Mouse (Mus musculus): ENCODE results near the gene Mob3b. TPM values are rescaled to one million over a fixed set of nuclear protein-coding genes. Genes with fewer than 3 reads are reported as not detected.

The Mob3b gene
- polyA plus RNA-seq, 1 experiment: 0.12 TPM

DNA sequence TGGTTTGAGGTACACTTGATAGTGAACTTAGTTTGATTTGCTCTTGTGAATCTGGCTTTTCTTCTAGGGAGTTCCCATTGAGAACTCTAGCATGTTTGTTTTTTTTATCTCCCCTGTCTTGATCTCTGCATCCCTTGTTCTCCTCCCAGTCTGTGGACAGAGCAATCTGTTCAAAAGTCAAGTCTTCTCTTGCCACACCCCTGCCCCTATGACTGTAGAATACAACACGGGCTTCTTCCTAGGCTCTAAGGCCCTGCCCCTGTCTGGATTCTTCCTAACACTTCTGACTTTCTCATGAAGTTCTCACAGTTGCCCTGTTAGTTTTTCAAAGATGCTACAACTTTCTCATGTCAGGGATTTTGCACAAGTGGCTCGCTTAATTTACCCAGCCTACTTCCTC, 102.9 kb downstream of the Mob3b start:
- Histone ChIP-seq H3ac (ENCODE audit: control insufficient read depth, insufficient read length) (no peak overlapping the region), H3K27me3 (ENCODE audit: control insufficient read depth, insufficient read depth, insufficient read length) (no peaks in the 10 kb centered on the region), H3K4me2 (ENCODE audit: low read depth) (no peak overlapping the region), H3K36me3 (ENCODE audit: control insufficient read depth, insufficient read depth) (no peaks in the 10 kb centered on the region), H3K79me2 (ENCODE audit: control insufficient read depth, insufficient read depth) (no peaks in the 10 kb centered on the region), H3K4me3 (no peak overlapping the region)
- TF ChIP-seq TCF12 (IDR thresholded peaks at IDR 0.05; ENCODE audit: insufficient read depth, poor library complexity, severe bottlenecking) (no peak), TCF3 (IDR thresholded peaks at IDR 0.05; ENCODE audit: insufficient read length, low read depth) (no peak), CEBPB (IDR thresholded peaks at IDR 0.05; ENCODE audit: insufficient read depth, poor library complexity, severe bottlenecking) (no peak), REST (IDR thresholded peaks at IDR 0.05; ENCODE audit: insufficient read depth, insufficient read length) (no peak), POLR2A (IDR thresholded peaks at IDR 0.05; ENCODE audit: insufficient read length, low read depth) (no peak), MYOD1 (IDR thresholded peaks at IDR 0.05; ENCODE audit: control insufficient read depth in 1 of 3, insufficient read length in 2 of 3, low read depth in 2 of 3) (no peak), MYOG (IDR thresholded peaks at IDR 0.05; ENCODE audit: control insufficient read depth in 1 of 3, insufficient read depth in 1 of 3, insufficient read length in 2 of 3, low read depth in 2 of 3) (no peak), POLR2AphosphoS2 (IDR thresholded peaks at IDR 0.05; ENCODE audit: insufficient read length, low read depth) (no peak)

DNA sequence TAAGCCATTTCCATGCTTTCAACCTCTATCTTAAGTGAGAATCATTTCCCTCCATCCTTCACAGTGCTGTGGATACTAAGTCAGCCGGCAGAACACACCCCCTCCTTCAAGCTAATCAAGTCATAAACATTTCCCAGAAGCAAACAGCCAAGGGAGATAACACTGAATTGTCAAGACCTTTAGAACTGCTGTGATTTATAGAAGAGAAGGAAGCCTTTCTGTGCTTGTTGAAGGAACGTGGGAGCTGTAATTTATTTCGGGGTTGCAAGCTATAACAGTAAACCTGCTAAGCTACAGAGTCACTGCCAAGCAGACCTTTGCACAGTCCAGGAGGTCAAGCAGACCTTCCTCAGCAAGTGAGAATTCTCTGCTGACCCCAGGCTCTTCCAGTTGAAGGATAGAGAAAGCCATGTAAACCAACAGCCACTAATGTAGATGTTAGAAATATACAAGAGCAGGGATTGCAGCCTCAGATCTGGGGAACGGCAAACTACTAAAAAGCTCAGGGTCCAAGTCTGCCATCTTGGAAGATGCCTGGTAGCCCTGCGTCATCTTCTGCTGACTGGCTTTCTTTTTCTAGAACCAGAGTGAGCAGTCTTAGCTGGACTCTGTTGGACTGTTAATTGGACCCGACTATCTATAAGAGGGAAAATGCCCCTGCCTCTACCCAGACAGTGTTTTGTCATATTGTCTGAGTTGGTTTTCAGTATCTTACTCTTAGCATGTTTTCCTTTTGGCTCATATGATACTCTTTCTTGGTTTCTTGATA, 104.9 kb downstream of the Mob3b start:
- no peak overlapping the region for H3ac ChIP-seq (ENCODE audit: control insufficient read depth, insufficient read length)
- TF ChIP-seq POLR2A (IDR thresholded peaks at IDR 0.05; ENCODE audit: insufficient read length, low read depth) (no peak), POLR2AphosphoS2 (IDR thresholded peaks at IDR 0.05; ENCODE audit: insufficient read length, low read depth) (no peak), USF1 (IDR thresholded peaks at IDR 0.05; ENCODE audit: low read depth) (no peak), TCF3 (IDR thresholded peaks at IDR 0.05; ENCODE audit: insufficient read length, low read depth) (no peak), REST (IDR thresholded peaks at IDR 0.05; ENCODE audit: insufficient read depth, insufficient read length) (no peak), MYOD1 (IDR thresholded peaks at IDR 0.05; ENCODE audit: control insufficient read depth in 1 of 3, insufficient read length in 2 of 3, low read depth in 2 of 3) (no peak), MYOG (IDR thresholded peaks at IDR 0.05; ENCODE audit: control insufficient read depth in 1 of 3, insufficient read depth in 1 of 3, insufficient read length in 2 of 3, low read depth in 2 of 3) (no peak)
- H3K27me3 ChIP-seq (ENCODE audit: control insufficient read depth, insufficient read depth, insufficient read length): no peaks in the 10 kb centered on the region
- no peak overlapping the region for H3K4me3 ChIP-seq
- H3K4me2 ChIP-seq (ENCODE audit: low read depth): no peak overlapping the region
- no peaks in the 10 kb centered on the region for H3K79me2 ChIP-seq (ENCODE audit: control insufficient read depth, insufficient read depth)
- H3K36me3 ChIP-seq (ENCODE audit: control insufficient read depth, insufficient read depth): no peaks in the 10 kb centered on the region

DNA sequence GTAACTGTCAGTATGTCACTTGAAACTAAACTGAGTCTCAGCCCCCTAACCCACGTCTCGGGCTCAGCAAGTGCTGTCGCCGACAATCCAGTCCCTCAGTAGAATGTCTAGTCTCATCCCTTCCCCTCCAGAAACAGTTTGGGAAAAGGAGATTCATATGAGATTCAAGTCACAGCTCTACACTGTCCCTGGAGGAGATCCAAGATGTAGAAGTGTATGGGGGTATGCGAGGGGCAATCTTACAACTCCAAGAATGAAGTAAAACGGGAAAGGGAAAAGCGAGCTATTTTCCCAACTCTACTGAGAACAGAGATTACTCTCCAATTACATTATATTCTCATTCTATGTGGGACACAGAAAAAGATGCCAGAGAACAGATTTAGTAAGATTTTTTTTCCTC, 106.1 kb downstream of the Mob3b start:
- TF ChIP-seq CEBPB (IDR thresholded peaks at IDR 0.05; ENCODE audit: insufficient read depth, poor library complexity, severe bottlenecking) (no peak), POLR2A (IDR thresholded peaks at IDR 0.05; ENCODE audit: insufficient read length, low read depth) (no peak), MYOG (IDR thresholded peaks at IDR 0.05; ENCODE audit: control insufficient read depth in 1 of 3, insufficient read depth in 1 of 3, insufficient read length in 2 of 3, low read depth in 2 of 3) (no peak), TCF3 (IDR thresholded peaks at IDR 0.05; ENCODE audit: insufficient read length, low read depth) (no peak), REST (IDR thresholded peaks at IDR 0.05; ENCODE audit: insufficient read depth, insufficient read length) (no peak), MYOD1 (IDR thresholded peaks at IDR 0.05; ENCODE audit: control insufficient read depth in 1 of 3, insufficient read length in 2 of 3, low read depth in 2 of 3) (no peak), E2F4 (IDR thresholded peaks at IDR 0.05; ENCODE audit: insufficient read depth) (no peak), USF1 (IDR thresholded peaks at IDR 0.05; ENCODE audit: low read depth) (no peak), MAX (IDR thresholded peaks at IDR 0.05; ENCODE audit: low read depth) (no peak), POLR2AphosphoS2 (IDR thresholded peaks at IDR 0.05; ENCODE audit: insufficient read length, low read depth) (no peak), TCF12 (IDR thresholded peaks at IDR 0.05; ENCODE audit: insufficient read depth, poor library complexity, severe bottlenecking) (no peak), SRF (IDR thresholded peaks at IDR 0.05; ENCODE audit: control insufficient read depth, insufficient read length, low read depth) (no peak)

GRCm38 (mm10) chr4:35049742-35050058, 107.6 kb downstream of the Mob3b start:
- Histone ChIP-seq H3ac (ENCODE audit: control insufficient read depth, insufficient read length) (no peak overlapping the region), H3K36me3 (ENCODE audit: control insufficient read depth, insufficient read depth) (no peaks in the 10 kb centered on the region)
- TF ChIP-seq MAX (IDR thresholded peaks at IDR 0.05; ENCODE audit: low read depth) (no peak), USF1 (IDR thresholded peaks at IDR 0.05; ENCODE audit: low read depth) (no peak), SRF (IDR thresholded peaks at IDR 0.05; ENCODE audit: control insufficient read depth, insufficient read length, low read depth) (no peak), TCF12 (IDR thresholded peaks at IDR 0.05; ENCODE audit: insufficient read depth, poor library complexity, severe bottlenecking) (no peak), E2F4 (IDR thresholded peaks at IDR 0.05; ENCODE audit: insufficient read depth) (no peak), MYOD1 (IDR thresholded peaks at IDR 0.05; ENCODE audit: control insufficient read depth in 1 of 3, insufficient read length in 2 of 3, low read depth in 2 of 3) (no peak), MYOG (IDR thresholded peaks at IDR 0.05; ENCODE audit: control insufficient read depth in 1 of 3, insufficient read depth in 1 of 3, insufficient read length in 2 of 3, low read depth in 2 of 3) (no peak), TCF3 (IDR thresholded peaks at IDR 0.05; ENCODE audit: insufficient read length, low read depth) (no peak), CEBPB (IDR thresholded peaks at IDR 0.05; ENCODE audit: insufficient read depth, poor library complexity, severe bottlenecking) (no peak), POLR2AphosphoS2 (IDR thresholded peaks at IDR 0.05; ENCODE audit: insufficient read length, low read depth) (no peak), POLR2A (IDR thresholded peaks at IDR 0.05; ENCODE audit: insufficient read length, low read depth) (no peak), REST (IDR thresholded peaks at IDR 0.05; ENCODE audit: insufficient read depth, insufficient read length) (no peak)

More for the DNA sequence above, 106.1 kb downstream of the Mob3b start:
- H3K4me2 ChIP-seq (ENCODE audit: low read depth): no peak overlapping the region
- H3K27me3 ChIP-seq (ENCODE audit: control insufficient read depth, insufficient read depth, insufficient read length): no peaks in the 10 kb centered on the region
- no peak overlapping the region for H3K4me3 ChIP-seq
- H3K36me3 ChIP-seq (ENCODE audit: control insufficient read depth, insufficient read depth): no peaks in the 10 kb centered on the region
- H3K79me2 ChIP-seq (ENCODE audit: control insufficient read depth, insufficient read depth): no peaks in the 10 kb centered on the region
- H3ac ChIP-seq (ENCODE audit: control insufficient read depth, insufficient read length): no peak overlapping the region

More at GRCm38 (mm10) chr4:35049742-35050058, 107.6 kb downstream of the Mob3b start:
- Histone ChIP-seq H3K4me2 (ENCODE audit: low read depth) (no peak overlapping the region), H3K79me2 (ENCODE audit: control insufficient read depth, insufficient read depth) (no peaks in the 10 kb centered on the region), H3K27me3 (ENCODE audit: control insufficient read depth, insufficient read depth, insufficient read length) (no peaks in the 10 kb centered on the region), H3K4me3 (no peak overlapping the region)

Measured in myocyte (in vitro differentiated cells).